Mouse (Mus musculus): ENCODE results near the gene Cpsf4l.
"Not testable (repeated sequence)": the region's sequence is repeated elsewhere in the genome, so short reads cannot be mapped to it uniquely, and the experiment has no call there.

Gene Cpsf4l

DNA sequence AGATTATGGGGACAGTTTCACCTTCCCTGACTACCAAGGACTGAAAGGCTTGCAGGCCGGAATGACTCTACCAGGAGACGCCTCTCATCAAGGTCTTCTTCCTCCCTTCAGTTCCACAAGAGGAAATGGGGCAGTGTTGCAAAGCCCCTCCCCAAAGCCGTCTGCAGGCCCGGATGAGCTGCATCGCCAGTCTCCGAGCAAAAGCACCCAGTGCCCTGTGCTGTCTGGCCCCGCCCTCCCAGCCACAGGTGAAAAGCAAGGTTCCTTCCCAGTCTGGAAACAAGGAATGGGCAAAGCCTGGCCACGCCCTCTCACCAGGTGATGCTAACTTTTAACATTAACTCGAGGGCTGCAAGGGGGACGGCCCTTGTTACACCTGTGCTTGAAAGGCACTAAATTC, 43.2 kb downstream of the Cpsf4l start:
- DNase-seq (ENCODE audit: low spot score in 2 of 2) = no peak

DNA sequence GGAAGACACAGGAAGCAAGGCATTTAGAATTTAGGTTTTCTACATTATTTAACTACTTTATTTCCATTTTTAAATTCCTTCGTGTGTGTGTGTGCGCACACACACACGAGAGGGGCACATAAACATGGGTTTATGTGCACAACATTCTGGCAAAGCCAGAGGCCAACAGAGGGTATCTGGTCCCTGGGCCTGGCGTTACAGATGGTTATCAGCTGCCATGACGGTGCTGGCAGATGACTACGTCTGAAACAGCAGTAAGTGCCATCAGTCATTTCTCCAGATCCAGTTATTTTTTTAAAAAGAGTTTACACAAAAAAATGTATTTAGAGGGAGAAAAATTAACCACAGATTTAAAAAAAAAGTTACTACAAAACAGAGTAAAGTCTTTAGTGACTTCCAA, 43.6 kb downstream of the Cpsf4l start:
- DNase-seq (ENCODE audit: low spot score in 2 of 2) = no peak

DNA sequence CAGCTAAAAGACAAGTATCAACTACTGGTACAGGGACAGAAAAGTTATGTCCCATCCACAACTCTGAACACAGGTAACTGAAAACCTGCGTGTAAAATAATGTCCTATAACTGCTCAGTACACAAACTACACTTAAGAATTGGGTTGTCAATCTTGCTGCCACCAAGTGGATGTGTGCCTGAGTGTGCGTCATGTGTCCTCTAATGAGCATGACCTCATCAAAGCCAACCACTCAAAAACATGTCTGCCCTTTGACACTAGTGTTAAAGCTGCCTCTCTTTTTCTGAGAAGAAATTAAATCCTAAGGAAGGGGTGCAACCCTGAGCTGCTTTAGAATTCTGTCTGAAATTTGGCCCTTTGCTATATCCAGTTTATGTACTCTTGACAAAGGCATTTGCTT, 45.5 kb downstream of the Cpsf4l start:
- DNase-seq (ENCODE audit: low spot score in 2 of 2) = no peak

DNA sequence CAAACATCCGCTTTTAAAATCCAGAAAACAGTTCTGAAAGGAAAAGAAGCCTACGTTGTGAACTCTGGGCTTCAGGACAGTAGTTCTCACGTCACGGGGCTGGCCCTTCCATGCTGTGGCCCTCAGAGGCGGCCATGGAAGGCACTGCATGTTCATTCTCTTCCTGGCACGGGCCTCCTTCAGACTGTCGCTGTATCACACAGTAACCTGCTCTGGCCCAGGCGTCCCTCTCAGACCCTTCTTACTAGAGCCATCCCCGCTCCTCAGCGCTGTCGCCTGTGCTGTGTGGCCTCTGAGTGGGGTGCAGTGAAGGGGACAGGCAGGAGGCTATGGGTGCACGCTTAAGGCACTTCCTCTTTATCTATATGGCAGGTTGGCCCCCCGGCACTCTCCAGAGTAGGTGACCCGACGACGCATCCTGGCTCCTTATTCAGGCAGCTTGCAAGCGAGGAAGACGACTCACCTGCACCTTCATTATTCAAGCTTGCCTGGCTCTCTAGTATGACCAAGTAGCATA, 47.9 kb downstream of the Cpsf4l start:
- no peak for DNase-seq (ENCODE audit: low spot score in 2 of 2)

DNA sequence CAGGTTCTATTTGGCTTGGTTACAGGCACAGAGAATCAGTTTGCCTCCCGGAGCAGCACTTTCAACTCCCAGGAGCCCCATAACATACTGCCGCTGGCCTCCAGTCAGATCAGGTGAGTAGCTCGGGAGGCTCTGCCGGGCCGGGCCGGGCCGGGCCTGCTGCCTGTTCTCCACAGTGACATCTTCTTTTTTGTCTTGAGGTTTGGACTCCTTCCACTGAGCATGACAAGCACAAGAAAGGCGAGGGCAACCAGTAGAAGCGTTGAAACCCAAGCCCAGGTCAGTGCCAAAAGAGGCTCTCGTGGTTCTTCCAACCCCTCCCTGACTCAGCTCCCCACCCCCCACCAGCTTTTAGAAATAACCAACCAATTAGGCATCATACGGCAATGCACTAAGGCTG, 48.9 kb downstream of the Cpsf4l start:
- no peak for DNase-seq (ENCODE audit: low spot score in 2 of 2)

- DNase-seq (ENCODE audit: low spot score in 2 of 2) = not testable (repeated sequence)
Measured at GRCm38 (mm10) chr11:113660213-113660612, 49.6 kb downstream of the Cpsf4l start.

- no peak for DNase-seq (ENCODE audit: low spot score in 2 of 2)
Measured at GRCm38 (mm10) chr11:113658763-113659162, 51.1 kb downstream of the Cpsf4l start.

DNA sequence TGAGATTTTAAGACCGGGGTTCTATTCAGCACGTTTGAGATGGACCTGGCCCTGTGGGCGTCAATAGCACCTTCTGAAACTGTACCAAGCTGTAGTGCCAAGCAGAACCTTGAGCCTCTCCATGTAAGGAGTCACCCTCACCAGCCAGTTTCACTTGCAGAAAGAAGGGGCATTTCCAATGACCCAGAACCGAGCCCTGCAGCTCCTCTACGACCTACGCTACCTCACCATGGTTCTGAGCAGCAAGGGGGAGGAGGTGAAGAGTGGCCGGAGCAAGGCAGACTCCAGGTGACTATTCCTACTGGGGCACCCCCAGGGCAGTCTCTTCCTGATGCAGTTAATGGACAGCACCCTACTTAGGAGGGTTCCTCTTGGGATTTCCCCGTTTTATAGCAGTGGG, 51.5 kb downstream of the Cpsf4l start:
- DNase-seq (ENCODE audit: low spot score in 2 of 2) = no peak

DNA sequence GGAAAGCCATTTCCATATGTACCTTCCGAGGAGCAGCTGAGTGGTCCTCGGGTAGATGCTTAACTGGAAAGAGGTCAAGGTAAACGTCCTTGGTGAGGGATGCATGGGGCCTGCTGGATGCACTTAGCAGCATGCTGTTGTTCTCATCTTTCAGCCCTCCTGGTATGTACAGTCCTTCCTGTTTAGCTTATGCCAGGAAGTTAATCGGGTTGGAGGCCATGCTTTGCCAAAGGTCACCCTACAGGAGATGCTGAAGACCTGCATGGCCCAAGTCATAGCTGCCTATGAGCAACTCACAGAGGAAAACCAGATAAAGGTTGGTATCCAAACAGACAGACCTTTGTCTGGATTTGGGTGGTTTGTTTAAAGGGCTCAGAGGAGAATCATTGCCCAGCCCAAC, 52.6 kb downstream of the Cpsf4l start:
- no peak for DNase-seq (ENCODE audit: low spot score in 2 of 2)

DNA sequence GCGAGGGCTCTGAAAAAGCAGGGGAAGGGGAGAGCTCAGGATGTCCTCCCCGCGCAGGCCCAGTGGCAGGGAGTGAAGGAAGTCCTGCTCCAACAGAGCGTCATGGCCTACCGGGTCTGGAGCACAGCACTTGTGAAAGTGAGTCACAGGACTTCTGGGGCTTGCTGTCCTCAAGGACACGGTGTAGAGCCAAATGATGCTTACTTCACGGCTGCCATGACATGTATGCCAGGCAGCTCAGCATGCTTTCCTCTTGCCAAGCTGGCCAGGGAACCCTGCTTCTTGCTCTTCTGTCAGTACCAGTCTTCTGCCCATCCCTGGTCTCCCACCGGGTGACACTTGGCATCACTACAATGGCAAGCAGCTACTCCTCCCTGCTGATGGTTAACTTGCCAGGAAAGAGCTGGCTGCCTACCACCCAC, 53.3 kb downstream of the Cpsf4l start:
- no peak for DNase-seq (ENCODE audit: low spot score in 2 of 2)

- DNase-seq (ENCODE audit: low spot score in 2 of 2) = no peak
Measured at GRCm38 (mm10) chr11:113654561-113655270, 55.1 kb downstream of the Cpsf4l start.

DNA sequence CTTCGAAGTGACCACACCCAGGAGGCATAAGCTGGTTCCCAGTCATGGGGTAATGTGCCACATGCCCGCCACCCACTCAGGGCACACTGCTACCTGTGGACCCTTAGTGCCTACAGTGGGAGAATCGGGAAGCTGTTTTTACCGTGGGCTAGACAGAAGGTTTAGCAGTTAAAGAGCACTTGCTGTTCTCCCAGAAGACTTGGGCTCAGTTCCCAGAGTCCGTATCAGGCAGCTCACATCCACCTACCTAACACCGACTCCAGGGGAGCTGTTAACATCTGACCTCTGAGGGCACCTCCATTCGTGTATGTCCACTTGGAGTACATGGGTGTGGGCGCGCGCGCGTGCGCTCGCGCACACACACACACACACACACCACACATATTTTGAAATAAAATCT, 55.7 kb downstream of the Cpsf4l start:
- DNase-seq (ENCODE audit: low spot score in 2 of 2) = no peak

GRCm38 (mm10) chr11:113652516-113652915, 57.3 kb downstream of the Cpsf4l start:
- DNase-seq (ENCODE audit: low spot score in 2 of 2) = no peak

GRCm38 (mm10) chr11:113651907-113652273, 57.9 kb downstream of the Cpsf4l start:
- DNase-seq (ENCODE audit: low spot score in 2 of 2) = no peak

- DNase-seq (ENCODE audit: low spot score in 2 of 2) = peak in 1 of 2 experiments; percentile 17
Measured at GRCm38 (mm10) chr11:113651206-113651906, 58.5 kb downstream of the Cpsf4l start.

GRCm38 (mm10) chr11:113649353-113650210, 60.2 kb downstream of the Cpsf4l start, which contains the start of gene Slc39a11:
Gene Slc39a11, minus strand, starts transcription at chr11:113650079.
- DNase-seq (ENCODE audit: low spot score in 2 of 2) = peak; percentile 42 to 57

DNA sequence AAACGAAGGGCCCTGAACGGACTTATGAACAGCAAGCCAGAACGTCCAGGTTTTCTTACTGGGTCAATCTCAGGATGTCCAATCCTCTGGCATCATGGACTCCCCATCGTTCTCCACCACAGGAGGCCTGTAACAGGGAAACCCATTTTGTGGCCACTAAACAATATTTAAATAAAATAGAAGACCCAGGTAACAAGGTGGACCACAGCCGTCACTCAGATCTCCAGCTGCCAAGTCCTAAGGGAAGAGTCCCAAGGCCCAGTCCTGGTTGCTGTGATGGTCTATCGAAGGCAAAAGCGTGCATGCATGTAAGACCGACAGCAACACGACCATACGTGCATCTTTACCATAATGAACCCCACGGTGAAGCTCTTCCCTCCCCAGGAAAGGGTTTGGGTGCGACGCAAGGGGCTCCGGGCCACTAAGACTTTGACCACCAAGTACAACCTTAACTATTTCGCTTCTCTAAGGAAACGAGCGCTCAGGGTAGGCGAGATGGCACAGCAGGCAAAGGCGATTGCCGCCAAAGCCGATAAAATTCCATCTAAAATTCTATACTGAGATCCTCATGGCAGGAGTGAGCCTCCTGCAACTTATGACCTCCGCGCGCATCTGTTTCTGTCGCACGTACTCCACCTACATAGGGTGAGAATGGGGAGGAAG, 61.0 kb downstream of the Cpsf4l start, which contains the start of gene Cog1:
Gene Cog1, plus strand, starts transcription at position 480 of the 663 bp plus-strand sequence.
- DNase-seq (ENCODE audit: low spot score in 2 of 2) = no peak

Data from natural killer cell, adult 2 months (primary cell).